Mouse (Mus musculus) frontal cortex, adult 2 months (tissue): ENCODE results near the gene Gm9844. TPM values are rescaled to one million over a fixed set of nuclear protein-coding genes. Genes with fewer than 3 reads are reported as not detected.

Source experiments
- DNase-seq, 2 experiments: peaks; one replicate each; pipeline ENCODE4 v3.0.0; 2022; ENCODE audit warnings: low spot score in 1 of 2; ENCODE audit errors: extremely low spot score in 1 of 2
- polyA plus RNA-seq: library from polyadenylated mRNA; depleted of rRNA; stranded (reverse); fragments of >200 nt; gene quantifications from 2 replicates; pipeline ENCODE4 v1.2.3, GENCODE M21; 2012; rRNA removed

The Gm9844 gene
- polyA plus RNA-seq, 1 experiment: 9.6 TPM

- DNase-seq: no peak
These were observed 35.2 kb downstream of the Gm9844 start, which contains the start of gene Cd79a for GRCm38 (mm10) chr7:24897224-24897623. Cd79a (plus strand) TSS chr7:24897381.

GRCm38 (mm10) chr7:24897959-24898358, 35.9 kb downstream of the Gm9844 start:
- no peak for DNase-seq

GRCm38 (mm10) chr7:24901114-24901513, 39.1 kb downstream of the Gm9844 start:
- DNase-seq: no peak

- no peak for DNase-seq
These were observed 39.8 kb downstream of the Gm9844 start for GRCm38 (mm10) chr7:24901842-24902241.

- DNase-seq: no peak
These were observed 40.2 kb downstream of the Gm9844 start for GRCm38 (mm10) chr7:24902264-24902629.

GRCm38 (mm10) chr7:24902630-24903443, 40.8 kb downstream of the Gm9844 start, which contains the start of gene Arhgef1:
Arhgef1 (plus strand) TSS chr7:24902912.
- no peak for DNase-seq

GRCm38 (mm10) chr7:24903444-24903825, 41.4 kb downstream of the Gm9844 start:
- no peak for DNase-seq

GRCm38 (mm10) chr7:24904070-24904483, 42.1 kb downstream of the Gm9844 start:
- peak; percentile 96 to 98 for DNase-seq

GRCm38 (mm10) chr7:24904936-24905335, 42.9 kb downstream of the Gm9844 start:
- peak in 1 of 2 experiments; percentile 66 for DNase-seq

GRCm38 (mm10) chr7:24906551-24906950, 44.5 kb downstream of the Gm9844 start:
- DNase-seq: no peak

- no peak for DNase-seq
These were observed 45.3 kb downstream of the Gm9844 start for GRCm38 (mm10) chr7:24907211-24907748.

Other genes starting within 250 kb of the Gm9844 start
- not detected in 2 replicates for gene Lypd3, start 225.7 kb upstream of the Gm9844 start, polyA plus RNA-seq
- gene Tex101, start 185.5 kb upstream of the Gm9844 start, polyA plus RNA-seq: not detected in 2 replicates
- gene BC049730, start 153.0 kb upstream of the Gm9844 start, polyA plus RNA-seq: not detected in 2 replicates
- gene Gm4763, start 135.3 kb upstream of the Gm9844 start, polyA plus RNA-seq: not detected in 2 replicates
- 0.04 TPM in 2 replicates for gene Cd177, start 101.9 kb upstream of the Gm9844 start, polyA plus RNA-seq
- not detected in 2 replicates for gene Ceacam10, start 85.0 kb upstream of the Gm9844 start, polyA plus RNA-seq
- not detected in 2 replicates for gene Lypd4, start 7.7 kb downstream of the Gm9844 start, polyA plus RNA-seq
- 0.06 TPM in 1 of 2 replicates, not detected in the other for gene Dmrtc2, start 7.8 kb downstream of the Gm9844 start, polyA plus RNA-seq
- 319 and 386 TPM in 2 replicates for gene Rps19, start 22.2 kb downstream of the Gm9844 start, polyA plus RNA-seq
- gene Cd79a, start 35.2 kb downstream of the Gm9844 start, polyA plus RNA-seq: 0.72 and 0.86 TPM in 2 replicates
- 167 and 181 TPM in 2 replicates for gene Arhgef1, start 40.7 kb downstream of the Gm9844 start, polyA plus RNA-seq
- 0.17 TPM in 1 of 2 replicates, not detected in the other for gene Gm4881, start 82.3 kb downstream of the Gm9844 start, polyA plus RNA-seq
- gene Rabac1, start 110.5 kb downstream of the Gm9844 start, polyA plus RNA-seq: 337 and 384 TPM in 2 replicates
- 1,131 and 1,133 TPM in 2 replicates for gene Atp1a3, start 143.7 kb downstream of the Gm9844 start, polyA plus RNA-seq
- 211 and 215 TPM in 2 replicates for gene Grik5, start 210.1 kb downstream of the Gm9844 start, polyA plus RNA-seq
- gene Zfp574, start 210.4 kb downstream of the Gm9844 start, polyA plus RNA-seq: 34.6 and 40.6 TPM in 2 replicates